Mouse (Mus musculus): ENCODE results near the gene Lmna.

The Lmna gene

DNA sequence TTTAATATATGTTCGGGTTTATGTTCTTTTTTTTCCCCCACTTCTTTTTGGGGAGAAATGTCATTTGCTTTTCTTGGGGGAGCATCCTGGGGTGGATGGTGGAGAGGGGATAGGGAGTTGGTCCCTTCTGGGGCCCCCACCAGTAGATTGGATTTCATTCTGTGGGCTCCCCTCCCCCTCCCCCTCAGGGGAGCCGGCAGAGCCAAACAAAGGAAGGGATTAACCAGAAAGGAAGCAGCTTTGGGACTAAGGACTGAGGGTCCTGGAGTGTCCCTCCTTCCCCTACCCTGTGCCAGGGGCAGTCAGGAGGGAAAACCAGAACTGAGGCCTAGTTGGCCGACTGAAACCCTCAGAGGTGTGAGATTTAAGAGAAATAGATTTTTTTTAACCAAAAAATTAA, 29.6 kb upstream of the Lmna start:
- no peak for DNase-seq (ENCODE audit: low read depth, low spot score)

GRCm38 (mm10) chr3:88538271-88539145, 28.8 kb upstream of the Lmna start:
- DNase-seq (ENCODE audit: low read depth, low spot score), result no peak

DNA sequence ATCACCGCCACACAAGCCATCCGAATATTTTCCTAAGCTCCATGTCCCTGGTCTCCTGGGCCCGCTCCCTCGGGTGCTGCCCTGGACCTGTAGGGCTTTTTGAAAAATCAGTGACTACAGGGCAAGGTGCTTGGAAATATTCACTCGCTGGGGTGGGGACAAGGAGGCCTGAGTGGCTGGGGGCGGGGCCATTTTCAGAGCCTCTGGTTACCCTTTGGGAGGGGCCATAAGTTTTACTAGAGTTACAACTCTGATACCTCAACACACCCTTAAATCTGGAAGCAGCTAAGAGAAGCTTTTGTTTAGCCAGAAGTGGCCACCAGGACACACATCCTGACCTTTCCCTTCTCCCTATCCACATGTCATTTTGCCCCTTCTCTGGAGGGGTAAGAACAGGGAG, 27.4 kb upstream of the Lmna start:
- no peak for DNase-seq (ENCODE audit: low read depth, low spot score)

DNA sequence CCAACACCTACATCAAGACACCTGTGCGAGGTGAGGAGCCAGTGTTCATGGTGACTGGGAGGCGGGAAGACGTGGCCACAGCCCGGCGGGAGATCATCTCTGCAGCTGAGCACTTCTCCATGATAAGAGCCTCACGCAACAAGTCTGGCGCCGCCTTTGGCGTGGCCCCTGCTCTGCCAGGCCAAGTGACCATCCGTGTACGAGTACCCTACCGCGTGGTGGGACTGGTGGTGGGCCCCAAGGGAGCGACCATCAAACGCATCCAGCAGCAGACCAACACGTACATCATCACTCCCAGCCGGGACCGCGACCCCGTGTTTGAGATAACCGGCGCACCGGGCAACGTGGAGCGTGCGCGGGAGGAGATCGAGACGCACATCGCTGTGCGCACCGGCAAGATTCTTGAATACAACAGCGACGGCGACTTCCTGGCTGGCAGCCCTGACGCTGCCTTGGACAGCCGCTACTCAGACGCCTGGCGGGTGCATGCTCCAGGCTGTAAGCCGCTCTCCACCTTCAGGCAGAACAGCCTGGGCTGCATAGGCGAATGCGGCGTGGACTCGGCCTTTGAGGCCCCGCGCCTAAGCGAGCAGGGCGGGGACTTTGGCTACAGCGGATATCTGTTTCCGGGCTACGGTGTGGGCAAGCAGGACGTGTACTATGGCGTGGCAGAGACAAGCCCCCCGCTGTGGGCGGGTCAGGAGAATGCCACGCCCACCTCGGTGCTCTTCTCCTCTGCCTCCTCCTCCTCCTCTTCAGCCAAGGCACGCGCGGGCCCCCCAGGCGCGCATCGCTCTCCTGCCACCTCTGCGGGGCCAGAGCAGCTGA, 26.6 kb upstream of the Lmna start:
- peak; percentile 81 for DNase-seq (ENCODE audit: low read depth, low spot score)

- no peak for DNase-seq (ENCODE audit: low read depth, low spot score)
Observed at GRCm38 (mm10) chr3:88535527-88535926, 25.8 kb upstream of the Lmna start.

DNA sequence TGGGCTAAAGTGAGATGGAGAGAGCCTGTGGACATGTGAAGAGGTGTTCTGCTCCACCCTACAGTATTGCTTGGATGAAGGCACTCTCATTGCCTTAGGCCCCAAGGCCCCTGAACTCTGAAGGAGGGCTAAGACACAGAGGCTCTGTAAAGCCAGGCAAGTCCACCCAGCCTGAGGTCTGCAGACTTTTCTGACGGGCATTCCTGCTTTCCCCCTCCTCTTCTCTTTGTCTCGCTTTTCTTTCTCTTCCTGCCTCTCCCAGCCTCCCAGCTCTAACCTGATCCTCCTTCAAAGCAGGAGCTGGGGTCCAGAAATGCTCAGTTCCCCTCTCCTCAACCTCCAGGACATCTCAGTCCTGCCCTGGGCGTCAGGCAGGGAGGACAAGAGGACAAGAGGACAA, 25.2 kb upstream of the Lmna start:
- no peak for DNase-seq (ENCODE audit: low read depth, low spot score)

DNA sequence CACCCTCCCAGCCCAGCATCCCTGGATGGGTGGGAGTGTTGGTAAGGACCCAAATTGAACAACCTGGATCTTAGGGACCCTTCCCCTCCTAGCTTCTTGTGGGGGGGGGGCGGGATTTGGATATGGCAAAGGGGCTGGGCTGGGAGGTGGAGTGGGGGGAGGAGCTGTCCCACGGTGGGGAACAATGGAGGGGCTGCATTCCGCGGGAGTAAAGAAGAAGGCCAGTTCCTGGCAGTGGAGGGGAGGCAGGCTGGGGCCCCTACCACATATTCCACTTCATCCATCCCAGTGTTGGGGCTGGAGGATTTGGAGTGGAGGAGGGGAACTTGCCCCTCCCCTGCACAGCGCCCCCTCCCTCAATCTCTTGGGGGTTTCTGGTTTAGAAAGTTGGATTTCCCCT, 23.9 kb upstream of the Lmna start:
- no peak for DNase-seq (ENCODE audit: low read depth, low spot score)

DNA sequence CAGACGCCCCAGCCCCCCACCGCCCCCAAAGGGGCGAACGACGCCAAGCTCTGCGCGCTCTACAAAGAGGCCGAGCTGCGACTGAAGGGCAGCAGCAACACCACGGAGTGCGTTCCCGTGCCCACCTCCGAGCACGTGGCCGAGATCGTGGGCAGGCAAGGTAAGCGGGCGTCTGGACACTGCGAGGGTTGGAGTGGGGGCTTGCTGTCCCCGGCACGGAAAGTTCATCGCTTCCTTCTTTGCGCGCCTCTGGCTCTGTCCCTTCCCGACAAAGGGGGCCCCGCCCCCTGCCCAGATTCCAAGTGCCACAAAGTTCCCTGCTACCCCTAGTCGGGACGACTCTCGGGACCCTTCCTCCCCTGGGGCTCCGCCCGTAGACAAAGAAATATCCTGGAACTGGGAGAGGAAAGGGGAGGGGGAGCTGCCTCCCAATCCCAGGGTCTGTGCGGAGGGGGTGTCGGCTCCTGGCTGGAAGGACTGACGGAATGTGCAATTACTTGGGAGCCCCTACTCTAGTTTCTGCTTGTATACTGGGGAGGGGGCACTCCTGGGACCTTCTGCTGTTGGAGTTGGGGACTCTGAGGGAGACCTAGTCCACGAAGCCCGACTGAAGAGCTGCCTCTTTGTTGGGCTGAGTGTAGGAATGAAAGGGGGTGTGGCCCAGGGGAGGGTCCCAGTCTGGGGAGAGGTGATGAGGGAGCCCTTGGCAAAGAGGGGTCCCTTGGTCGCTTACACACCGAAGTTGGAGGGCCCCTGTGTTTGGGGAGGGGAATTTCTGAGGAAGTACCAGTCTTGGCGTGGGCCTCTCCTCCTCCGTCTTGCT, 23.1 kb upstream of the Lmna start:
- peak; percentile 87 for DNase-seq (ENCODE audit: low read depth, low spot score)

GRCm38 (mm10) chr3:88532299-88532674, 22.5 kb upstream of the Lmna start, which contains the start of gene Mex3a:
Gene Mex3a, plus strand, starts transcription at chr3:88532395.
- no peak for DNase-seq (ENCODE audit: low read depth, low spot score)

DNA sequence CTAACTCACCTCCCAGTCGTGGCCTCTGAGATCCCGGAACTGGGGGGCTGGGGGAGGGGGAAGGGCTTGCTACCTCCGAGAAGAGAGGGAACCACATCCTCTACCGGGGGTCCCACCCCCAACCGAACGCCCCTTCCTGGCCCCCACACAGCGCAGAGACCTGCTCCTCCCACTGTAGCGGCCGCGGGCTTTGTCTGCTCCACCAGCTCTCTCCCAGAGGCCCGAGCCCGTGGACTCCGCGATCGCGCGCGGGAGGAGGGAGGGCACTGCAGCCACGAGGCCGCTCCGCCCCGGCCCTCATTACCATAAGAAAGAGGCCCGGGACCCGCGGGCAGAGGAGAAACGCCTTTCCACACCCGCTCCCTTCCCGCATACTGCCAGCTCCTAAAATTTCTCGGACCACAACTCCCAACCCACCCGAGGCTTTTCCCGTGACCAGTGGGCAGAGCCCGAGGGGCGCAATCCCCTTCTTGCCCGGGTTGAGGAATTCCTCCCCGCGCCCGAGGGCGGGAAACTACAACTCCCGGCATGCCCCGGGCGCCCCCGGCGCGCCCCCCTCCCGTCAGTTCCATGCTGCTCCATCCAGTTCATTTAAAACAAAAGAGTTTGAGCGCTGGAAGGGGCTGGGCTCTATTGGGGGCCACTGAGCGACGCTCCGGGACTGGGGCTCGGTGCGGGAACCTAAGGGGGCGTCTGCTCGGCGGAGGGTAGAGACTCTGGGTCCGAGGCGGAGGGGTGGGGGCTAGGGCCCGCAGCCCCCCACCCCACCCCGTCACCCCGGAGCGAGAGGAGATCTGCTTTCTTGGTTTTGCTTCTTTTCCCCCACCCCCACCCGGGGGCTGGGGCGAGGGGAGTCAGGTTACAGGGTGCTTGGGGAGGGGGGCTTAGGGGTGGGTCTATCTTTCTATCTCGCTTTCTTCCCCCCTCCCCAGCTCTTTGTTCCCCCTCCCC, 21.9 kb upstream of the Lmna start:
- peak; percentile 94 for DNase-seq (ENCODE audit: low read depth, low spot score)

GRCm38 (mm10) chr3:88530082-88530864, 20.5 kb upstream of the Lmna start:
- DNase-seq (ENCODE audit: low read depth, low spot score), result no peak

- DNase-seq (ENCODE audit: low read depth, low spot score), result no peak
Observed at GRCm38 (mm10) chr3:88529204-88530000, 19.6 kb upstream of the Lmna start.

DNA sequence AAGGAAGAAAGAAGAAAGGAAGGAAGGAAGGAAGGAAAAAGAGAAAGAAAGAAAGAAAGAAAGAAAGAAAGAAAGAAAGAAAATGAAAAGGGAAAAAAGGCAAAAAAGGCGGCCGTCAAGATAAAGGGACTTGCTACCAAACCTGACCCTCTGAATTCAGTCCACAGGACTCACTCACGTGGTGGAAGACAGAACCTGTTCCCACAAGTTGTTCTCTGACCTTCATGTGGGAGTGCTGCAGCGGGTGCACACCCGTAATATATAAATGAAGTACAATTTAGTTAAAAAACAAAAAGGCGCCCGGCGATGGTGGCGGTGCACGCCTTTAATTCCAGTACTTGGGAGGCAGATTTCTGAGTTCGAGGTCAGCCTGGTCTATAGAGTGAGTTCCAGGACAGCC, 18.9 kb upstream of the Lmna start:
- DNase-seq (ENCODE audit: low read depth, low spot score), result no peak

DNA sequence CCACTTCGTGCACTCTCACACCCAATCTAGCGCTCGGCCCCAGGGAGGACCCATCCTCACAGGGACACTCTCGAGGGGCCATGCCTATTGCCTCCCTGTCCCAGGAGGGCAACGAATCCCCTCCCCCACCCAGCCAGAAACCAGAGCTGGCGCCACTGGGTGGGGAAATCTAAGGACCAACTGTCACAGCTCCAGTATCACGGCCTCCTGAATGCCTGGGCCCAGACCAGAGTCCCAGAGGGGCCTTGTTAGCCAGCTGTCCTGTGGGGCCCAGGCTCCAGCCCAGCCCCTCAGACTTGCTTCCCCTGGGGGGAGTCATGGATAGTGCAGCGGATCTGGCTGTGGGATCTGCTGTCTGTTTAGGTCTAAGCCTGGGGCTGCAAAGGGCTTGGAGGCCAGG, 17.8 kb upstream of the Lmna start:
- no peak for DNase-seq (ENCODE audit: low read depth, low spot score)

DNA sequence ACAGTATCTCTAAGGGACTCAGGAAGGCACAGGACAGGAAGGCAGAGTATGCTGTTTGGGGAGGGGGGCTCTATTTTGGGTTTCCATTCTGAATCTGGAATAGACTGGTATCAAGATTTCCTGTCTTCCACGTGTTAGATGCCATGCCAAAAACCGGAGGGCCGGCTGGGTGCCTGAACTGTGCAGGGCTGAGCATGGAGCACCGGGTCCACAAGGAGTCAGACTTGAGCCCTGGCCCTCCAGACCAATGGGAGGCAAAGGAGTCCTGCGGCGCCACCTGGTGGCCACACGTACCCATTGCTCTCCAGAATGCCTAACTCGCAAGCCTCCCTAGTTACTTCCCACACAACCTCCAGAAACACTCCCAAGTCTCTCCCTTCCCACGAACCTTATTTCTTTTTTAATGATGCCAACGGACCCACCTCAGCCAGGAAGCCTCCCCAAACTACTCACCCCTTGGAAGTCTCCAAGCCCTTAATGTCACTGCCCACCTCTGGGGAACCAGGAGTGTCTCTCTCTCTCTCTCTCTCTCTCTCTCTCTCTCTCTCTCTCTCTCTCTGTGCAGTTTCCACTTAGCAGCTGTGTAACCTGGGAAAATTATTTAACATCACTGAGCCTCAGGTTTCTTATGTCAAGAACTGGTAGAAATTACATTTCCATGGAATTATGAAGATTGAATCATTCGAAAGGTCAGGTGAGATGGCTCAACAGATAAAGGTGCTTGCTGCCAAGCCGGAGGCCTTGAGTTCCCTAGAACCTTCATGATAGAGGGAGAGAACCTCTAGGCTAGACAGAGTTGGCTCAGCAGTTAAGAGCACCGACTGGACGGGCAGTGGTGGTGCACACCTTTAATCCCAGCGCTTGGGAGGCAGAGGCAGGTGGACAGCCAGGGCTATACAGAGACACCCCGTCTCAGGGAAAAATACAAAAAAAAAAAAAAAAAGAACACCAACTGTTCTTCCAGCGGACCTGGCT, 16.7 kb upstream of the Lmna start:
- peak; percentile 93 for DNase-seq (ENCODE audit: low read depth, low spot score)

DNA sequence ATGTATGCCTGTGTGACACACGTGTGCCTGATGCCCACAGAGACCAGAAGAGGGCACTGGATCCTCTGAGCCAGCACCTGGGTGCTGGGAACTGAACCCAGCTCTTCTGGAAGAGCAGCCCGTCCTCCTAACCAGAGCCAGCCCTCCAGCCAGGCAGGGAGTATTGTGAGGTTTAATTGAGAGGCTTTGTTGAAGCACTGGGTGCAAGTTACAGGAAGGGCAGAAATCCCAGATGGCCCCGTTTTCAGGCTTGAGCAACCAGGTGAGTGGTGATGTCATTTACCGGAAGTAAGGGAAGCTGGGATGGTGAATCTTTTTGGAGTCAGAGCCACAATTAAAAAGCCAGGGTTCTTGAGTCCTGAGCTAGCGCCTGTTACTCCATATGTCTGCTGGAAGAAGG, 15.3 kb upstream of the Lmna start:
- no peak for DNase-seq (ENCODE audit: low read depth, low spot score)

GRCm38 (mm10) chr3:88523027-88523426, 13.3 kb upstream of the Lmna start:
- DNase-seq (ENCODE audit: low read depth, low spot score), result no peak

- DNase-seq (ENCODE audit: low read depth, low spot score), result peak; percentile 77
Observed at GRCm38 (mm10) chr3:88521803-88522331, 12.1 kb upstream of the Lmna start.
